Mouse (Mus musculus): ENCODE data around the gene Gm10382.
"Not testable (repeated sequence)": the region's sequence is repeated elsewhere in the genome, so short reads cannot be mapped to it uniquely, and the experiment has no call there.

Gene Gm10382

DNA sequence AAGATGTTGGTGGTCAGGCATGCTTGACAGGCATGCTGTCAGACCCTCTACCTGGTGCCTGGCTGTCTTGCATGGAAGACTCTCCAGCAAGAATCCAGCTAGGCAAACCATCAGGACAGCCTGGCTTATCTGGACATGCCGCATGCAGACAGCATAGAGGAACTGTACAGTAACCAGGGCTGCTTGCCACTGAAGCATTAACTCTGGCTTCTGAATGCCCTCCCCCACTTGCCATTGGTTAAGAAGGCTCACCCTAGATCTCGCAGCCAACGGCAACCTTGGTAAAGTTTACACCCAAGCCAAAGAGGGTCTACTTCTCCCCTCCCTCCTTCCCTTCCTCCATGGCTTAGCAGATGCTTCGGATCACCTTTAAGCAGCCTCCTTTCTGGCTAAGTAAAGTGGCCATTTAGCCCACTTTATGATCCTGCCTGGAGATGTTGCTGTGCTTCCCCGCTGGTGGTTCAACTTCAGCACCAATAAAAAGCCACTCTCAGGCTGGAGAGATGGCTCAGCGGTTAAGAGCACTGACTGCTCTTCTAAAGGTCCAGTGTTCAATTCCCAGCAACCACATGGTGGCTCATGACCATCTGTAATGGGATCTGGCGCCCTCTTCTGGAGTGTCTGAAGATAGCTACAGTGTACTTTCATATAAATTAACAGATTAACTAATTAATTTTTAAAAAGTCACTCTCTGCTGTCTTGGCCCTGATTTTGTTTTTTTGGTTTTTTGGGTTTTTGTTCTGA is 18.0 kb upstream of the Gm10382 start:
- no peak for DNase-seq (ENCODE audit: low read depth)

DNA sequence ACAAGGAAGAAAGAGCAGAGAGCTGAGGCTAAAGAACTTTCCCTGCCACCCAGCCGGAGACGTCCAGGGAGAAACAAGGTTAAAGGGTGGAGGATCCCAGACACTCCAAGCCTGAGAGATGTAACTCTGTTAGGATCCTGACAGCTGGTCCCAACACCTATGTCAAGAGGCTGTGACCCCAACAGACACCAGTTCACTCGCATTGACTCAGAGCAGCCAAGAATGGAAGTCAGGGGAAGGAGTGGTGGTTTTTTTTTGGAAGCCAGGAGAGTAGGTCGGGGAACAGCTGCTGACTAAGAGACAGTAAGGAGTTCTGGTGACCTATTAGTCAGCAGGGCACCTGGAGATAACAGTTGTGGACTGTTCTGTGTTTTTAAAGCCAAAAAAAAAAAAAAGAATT is 17.1 kb upstream of the Gm10382 start:
- no peak for DNase-seq (ENCODE audit: low read depth)

DNA sequence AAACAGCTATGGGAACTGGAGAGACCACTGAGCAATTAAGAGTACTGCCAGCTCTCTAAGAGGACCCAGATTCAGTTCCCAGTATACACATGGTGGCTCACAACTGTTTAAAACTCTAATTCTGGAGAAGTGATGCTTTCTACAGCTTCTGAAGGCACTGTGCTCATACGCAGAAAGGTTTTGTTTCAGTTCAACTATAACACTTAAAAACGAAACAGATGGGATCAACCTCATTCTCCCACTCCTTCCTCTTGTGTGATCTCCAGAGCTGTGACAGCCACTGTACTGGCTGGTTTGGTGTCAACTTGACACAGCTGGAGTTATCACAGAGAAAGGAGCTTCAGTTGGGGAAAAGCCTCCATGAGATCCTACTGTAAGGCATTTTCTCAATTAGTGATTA is 13.3 kb upstream of the Gm10382 start:
- DNase-seq (ENCODE audit: low read depth): no peak

DNA sequence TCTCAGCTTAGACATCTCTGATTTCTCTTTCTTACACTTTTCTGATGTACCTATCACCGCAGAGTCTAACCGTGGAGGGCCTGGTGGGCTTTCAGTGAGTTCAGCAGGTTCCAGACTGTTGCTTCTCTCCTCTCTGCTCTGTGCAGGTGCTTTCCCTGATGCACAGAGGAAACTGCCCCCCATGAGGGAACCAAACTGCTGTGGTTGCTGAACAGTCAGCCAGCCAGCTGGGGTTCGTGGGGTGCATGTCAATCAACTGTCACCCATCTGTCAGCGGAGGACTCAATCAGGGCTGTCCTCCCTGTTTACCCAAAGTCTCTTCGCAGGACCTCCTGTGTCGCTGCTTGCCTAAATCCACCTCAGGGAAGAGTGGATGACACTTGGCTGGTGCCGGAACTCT is 11.9 kb upstream of the Gm10382 start:
- no peak for DNase-seq (ENCODE audit: low read depth)

DNA sequence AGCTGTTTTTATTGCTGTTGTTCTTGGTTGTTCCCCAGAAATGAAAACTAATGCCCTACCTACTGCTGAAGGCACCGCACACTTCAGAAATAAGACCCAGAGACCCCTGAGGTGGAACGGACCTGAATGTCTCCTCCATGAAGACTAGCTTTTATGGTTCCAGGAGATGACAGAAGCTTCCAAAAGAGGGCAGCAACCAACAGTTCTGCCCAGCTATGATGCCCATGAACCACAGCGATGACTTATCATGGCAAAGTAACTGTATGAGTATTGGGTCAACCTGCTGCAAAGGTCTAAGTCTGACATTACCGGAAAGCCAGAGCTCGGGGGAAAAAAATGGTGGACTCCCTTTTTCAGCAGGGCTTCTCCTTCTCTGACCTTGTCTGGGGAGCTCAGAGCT is 10.2 kb upstream of the Gm10382 start:
- DNase-seq (ENCODE audit: low read depth): peak; percentile 56

DNA sequence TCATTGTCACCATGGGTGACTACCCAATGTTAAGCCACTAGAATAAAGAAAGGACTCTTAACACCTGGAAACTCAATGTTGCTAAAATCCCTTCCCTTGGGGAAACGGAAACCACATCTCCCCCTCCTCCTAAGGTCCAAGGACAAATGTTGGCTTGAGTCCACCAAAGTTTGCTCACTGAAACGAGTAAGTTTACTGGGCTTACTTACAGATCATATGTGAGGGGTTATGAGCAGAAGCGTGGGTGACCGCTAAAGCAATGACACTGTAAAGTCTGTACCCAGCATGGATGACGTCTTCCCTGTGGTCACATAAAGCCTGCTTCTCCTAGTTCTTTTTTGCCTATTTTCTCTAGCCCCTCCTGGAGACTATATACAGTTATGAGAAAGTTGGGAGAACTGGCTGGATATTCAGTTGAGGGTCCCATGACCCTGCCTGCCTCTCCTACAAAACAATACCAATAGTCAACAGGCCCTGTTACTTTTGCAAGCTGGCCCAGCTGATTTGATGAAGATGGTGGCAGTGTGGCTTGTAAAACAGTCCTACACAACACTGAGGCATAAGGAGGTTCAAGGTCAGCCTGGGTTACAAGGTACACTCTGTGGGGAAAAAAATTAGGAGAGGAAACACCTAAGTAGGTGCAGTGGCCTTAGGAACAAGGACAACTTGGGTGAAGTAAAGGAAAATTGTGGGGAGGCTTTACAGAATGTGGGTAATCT is 7.0 kb upstream of the Gm10382 start:
- DNase-seq (ENCODE audit: low read depth): peak; percentile 27

DNA sequence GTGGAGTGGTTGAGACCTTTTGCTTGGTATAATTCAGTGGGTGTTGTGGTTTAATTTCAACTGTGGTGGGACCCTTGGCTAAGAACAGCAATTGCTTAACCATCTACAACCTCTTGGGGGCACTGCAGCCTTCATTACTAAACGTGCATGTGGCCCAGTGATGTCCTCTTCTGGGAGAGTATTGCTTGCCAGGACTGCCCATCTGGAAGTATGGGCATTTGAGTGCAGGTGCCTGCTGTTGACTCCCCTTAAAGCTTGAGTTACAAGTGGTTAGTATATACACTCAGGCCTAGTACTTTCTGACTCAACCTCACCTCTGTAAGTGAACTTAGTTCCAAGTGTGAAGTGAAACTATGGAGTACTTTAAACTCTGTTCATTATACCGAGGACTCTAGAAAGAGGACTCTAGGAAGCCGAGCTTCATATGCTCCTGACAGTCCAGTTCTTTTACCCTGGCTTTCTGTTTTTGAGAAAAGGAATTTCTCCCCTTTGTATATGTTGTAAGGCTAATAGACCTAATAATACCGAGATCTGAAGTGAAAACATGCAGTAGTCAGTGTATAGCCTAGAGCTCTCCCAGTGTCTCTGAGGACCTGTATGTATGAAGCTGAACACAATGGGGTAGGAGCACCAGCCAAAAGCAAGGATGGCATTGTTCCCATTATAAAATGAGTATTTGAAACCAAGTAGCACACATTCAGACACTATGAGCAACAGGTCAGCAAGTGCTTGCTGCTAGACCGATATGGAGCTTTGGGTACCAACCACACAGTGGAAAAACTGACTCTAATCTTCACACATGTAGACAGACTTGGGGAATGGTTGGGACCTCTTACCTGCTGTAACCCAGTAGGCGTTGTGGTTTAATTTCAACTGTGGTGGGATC is 6.2 kb upstream of the Gm10382 start:
- peak; percentile 84 for DNase-seq (ENCODE audit: low read depth)

DNA sequence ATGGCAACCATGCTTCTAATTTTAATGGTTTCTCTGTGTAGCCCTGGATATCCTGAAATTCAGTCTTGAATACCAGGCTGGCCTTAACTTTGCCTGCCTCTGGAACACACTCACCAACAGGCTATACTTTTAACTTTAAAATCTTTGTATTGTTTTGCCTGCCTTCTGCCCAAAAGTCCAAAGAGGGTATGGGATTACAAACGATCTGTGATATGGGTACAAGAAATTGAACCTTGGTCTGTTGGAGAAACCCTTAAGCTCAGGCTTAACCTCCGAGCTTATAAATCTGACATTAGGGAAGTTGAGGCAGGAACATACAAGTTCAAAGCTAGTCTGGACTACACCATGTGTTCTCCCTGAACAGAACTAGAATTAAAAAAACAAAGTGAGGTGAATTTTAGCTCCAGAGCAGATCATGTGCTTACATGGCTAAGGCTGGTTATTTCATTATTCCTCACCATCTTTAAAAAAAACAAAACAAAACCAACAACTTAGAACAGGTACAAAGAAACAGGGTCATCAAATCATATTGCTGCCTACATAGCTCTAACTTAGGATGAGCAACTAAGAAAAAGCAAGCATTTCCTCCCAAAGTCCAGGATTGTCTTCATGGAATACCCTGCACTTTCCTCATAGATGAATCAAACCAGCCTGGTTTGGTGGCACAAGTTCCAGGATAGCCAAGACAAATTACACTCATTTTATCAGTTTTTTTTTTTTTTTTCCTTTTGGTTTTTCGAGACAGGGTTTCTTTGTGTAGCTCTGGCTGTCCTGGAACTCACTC is 5.3 kb upstream of the Gm10382 start:
- peak; percentile 50 for DNase-seq (ENCODE audit: low read depth)

DNA sequence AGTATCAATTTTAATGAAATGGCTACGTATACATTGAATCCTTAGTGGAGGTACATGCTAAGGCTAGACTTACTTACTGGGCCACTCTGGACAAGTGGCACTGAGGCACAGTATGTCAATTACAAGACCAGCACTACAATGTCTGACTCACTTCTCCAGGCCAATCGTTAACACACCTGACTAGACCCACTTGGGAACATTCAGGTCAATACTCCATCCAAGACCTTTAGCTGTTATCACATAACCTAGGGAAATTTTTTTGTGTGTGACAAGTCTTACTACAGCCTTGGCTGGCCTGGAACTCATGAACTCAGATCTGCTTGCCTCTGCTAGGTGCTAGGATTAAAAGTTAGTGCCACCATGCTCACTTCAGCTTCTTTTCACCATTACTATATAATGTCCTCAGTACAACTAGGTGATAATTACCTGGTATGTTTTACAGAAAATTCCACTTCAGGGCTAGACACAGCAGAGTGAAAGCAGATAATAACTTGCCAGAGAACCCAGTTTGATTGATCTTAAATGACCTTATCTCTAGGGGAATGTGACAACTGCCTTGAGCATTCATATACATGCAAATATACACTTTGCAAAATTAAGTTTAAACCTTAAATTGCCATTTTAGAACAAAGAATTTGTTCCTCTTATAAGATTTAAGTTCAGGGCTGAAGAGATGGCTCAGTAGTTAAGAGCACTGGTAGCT is 4.5 kb upstream of the Gm10382 start:
- peak; percentile 57 for DNase-seq (ENCODE audit: low read depth)

DNA sequence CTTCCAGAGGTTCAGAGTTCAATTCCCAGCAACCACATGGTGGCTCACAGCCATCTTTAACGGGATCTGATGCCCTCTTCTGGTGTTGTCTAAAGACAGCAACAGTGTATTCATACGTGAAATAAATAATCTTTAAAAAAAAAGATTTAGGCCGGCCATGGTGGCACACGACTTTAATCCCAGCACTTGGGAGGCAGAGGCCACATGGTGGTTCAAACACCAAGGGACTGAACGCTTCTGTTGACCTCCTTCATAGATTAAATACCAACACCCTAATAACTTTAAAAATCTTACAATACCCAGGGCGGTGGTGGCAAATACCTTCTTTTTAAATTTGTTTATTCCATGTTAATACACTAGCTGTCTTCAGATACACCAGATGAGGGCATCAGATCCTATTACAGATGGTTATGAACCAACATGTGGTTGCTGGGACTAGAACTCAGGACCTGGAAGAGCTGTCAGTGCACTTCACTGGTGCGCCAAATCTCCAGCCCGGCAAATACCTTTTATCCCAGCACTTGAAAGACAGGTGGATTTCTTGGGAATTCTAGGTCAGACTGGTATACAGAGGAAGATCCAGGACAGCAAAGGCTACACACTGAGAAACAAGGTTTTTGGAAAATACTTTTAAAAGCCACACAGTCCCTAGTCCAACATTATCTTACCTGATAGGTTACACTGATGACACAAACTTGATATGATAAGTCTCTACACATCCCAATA is 3.7 kb upstream of the Gm10382 start:
- DNase-seq (ENCODE audit: low read depth): peak; percentile 64

DNA sequence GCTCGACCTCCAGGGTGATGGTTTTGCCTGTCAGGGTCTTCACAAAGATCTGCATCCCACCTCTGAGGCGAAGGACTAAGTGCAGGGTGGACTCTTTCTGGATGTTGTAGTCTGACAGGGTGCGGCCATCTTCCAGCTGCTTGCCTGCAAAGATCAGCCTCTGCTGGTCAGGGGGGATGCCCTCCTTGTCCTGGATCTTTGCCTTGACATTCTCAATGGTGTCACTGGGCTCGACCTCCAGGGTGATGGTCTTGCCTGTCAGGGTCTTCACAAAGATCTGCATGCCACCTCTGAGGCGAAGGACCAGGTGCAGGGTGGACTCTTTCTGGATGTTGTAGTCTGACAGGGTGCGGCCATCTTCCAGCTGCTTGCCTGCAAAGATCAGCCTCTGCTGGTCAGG is 1.8 kb upstream of the Gm10382 start:
- not testable (repeated sequence) for DNase-seq (ENCODE audit: low read depth)

DNA sequence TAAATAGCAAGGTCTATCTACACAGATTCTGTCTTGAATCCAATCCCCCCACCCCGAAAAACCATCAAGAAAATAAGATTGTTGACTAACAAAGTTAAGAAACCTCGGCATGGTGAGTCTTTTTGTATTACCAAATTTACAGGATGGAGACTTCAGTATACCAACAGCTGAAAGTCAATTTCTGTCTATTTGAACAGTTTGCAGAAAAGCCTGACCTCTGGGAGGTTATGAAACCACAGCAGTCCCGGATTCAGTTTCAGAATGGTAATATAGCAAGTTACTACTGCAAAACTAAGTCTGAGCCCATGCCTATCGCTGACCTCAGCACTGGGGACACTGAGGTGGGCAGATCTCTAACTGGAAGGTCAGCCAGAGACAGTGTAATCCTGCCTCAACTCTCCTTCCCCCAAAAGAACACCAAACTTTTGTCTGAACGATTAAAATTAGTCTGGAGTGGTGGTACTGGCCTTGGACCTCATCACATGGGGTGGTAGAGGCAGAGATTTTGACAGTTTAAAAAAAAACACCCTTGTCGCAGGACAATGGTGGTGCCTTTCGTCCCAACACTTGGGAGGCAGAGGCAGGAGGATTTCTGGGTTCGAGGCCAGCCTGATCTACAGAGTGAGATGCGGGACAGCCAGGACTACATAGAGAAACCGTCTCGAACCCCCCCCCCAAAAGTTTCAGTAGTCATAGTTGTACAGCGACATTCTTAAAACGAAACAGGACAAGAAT is 597 bp upstream of the Gm10382 start:
- no peak for DNase-seq (ENCODE audit: low read depth)

DNA sequence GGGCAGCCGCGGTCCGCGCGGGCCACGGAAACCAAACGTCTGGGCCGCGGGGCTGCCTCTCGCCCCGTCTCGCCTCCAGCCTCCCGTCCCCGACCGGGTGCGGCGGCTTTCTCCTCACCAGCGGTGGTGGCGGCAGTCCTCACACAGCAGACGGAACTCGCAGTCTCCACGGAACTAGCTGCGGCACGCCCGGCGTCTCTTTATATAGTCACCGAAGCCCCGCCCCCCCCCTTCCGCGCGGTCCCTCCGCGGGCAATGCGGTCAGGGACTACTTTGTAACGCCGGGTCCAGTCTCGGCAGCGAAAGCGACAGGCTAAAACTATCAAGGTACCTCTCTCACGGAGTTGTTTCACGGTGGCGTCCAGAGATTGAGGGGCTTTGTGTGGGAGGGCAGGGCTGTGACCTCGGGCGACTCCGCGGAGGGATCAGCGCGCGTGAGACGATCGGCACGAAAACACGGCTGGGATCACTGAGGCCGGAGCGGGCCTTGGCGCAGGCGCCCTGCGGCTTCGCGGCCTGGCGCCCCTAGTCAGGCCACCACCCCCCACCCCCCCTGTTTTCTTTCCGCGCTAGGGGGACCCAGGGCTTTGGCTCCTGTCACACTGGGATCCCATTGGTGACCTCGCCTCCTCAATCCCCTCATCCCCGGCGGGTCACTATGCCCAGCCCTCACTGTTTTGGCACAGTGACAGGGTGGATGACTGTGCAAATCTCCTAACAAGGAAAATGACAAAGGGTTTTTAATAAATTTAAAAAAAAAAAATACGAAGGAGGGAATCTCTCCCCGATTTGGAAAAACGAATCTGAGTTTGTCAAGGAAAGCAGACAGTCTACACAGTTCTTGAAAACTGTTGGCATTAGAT is 688 bp downstream of the Gm10382 start, which contains the start of gene Ubc:
Gene Ubc, minus strand, starts transcription at position 624 of the 863 bp plus-strand sequence.
- DNase-seq (ENCODE audit: low read depth): peak; percentile 95

DNA sequence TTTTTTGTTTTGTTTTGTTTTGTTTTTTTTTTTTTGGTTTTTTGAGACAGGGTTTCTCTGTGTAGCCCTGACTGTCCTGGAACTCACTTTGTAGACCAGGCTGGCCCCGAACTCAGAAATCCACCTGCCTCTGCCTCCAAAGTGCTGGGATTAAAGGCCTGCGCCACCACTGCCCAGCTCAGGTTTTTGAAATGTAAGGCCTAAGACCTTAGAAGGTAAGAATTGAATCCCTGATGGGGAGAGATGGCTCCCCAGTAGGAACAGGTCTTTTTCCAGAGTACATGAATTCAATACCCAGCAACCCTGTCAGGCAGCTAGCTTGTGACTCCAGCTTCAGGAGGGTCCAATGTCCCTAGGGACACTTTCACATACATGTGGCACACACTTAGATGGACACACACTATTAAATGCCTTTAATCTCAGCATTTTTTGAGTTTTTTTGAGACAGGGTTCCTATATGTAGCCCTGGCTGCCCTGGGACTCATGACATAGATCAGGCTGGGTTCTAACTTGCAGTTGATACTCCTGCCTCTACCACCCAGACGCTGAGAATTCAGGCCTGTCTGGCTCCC is 1.9 kb downstream of the Gm10382 start:
- peak; percentile 30 for DNase-seq (ENCODE audit: low read depth)

DNA sequence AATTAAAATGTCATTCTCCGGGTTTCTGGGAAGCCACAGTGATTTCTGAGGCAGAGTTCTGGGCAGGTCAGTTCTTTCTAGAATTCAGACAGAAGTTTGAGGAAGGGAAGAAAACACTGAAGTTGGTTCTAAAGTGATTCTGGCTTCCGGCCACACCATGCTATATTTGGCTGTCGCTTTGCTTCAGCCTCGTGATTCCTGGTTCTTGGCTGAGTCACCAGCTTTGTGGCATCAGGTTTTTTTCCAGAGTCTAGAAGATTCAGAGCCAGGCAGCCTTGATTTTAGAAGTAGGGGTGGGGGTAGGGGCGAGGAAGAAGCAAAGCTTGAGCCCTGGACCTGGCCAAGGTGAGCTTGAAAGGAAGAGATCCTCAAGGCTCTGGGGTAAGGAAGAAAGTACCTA is 2.5 kb downstream of the Gm10382 start:
- peak; percentile 97 for DNase-seq (ENCODE audit: low read depth)

DNA sequence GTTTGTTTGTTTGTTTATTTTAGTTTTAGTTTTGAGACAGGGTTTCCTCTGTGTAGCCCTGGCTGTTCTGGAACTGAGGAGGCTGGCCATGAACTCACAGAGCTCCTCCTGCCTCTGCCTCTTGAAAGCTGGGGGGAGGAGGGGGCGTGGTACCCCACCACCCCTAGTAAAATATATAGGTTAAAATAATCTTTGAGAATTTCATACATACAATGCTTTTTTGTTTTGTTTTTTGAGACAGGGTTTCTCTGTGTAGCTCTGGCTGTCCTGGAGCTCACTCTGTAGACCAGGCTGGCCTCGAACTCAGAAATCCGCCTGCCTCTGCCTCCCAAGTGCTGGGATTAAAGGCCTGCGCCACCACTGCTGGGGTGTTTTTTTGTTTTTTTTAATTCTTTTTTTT is 3.1 kb downstream of the Gm10382 start:
- DNase-seq (ENCODE audit: low read depth): not testable (repeated sequence)

DNA sequence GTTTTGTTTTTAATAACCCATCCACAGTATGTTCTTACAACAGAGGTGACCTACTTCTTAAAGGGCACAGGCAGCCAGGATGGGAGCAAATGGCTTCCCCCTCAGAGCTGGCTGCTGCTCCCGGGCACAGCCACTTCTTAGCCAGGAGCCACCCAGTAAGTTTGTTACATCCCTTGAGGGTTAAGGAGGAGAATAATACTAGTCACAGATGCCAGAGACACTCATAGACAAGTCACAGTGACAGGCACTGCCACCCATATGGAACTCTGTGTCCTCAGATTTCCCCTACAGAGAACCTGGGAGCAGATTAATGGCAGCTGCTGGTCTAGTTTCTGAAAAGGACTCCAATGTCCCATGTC is 3.5 kb downstream of the Gm10382 start:
- DNase-seq (ENCODE audit: low read depth): no peak

DNA sequence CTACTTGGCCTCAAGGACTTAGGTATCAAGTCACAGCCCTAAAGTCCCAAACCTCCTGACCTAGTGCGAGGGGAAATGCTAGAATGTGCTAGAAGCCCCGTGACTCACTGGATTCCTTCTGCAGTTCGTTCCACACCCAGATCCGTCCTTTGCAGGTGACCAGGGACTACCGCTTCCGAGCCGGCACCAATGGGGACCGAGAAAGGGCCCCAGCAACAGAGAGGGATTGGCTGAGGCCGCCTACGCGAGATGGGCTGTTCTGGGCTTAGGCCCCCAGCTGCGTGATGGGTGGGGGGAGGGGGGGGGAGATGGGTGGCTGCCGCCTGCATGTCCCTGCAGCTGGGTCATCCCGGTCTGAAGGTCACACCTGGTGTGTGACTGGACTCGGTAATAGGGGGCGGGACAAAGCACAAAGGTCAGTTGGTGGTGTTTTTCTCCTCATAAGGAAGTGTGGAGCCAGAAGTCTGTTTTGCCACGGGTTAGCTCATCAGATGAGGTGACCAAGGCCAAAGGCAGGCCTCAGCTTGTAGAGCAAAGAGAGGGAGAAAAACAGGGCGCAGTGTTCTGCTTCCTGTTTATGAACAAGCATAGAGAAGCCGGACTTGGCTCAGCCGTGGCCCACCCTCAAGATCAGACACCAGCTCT is 4.0 kb downstream of the Gm10382 start:
- peak; percentile 97 for DNase-seq (ENCODE audit: low read depth)

Measured in NIH3T3 (cell line).